25 mouse cellular contexts compared by ENCODE assay signal in the genomic region with DNA sequence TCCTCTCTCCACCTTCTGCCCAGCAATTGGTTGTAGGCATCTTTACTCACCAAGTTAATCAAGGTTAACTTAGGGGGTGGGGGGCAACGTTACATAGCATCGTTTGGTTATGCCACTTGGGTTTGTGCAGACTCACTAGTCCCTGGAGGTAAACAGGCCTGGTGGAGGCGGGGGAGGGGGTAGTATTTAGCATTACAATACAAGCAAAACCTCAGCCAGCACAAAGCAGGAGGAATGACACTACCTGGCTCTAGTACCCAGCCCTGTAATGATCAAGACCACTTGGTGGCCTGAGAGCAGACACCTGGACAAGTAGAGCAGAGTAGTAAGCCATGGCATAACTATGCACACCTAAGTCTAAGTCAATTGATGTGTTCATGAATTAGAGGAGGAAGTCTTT.
A peak's percentile ranks its signal among the peaks of the same experiment; 100 is the strongest.
DNase-seq lines count a peak whose midpoint lies in the region; TF ChIP-seq lines count a peak whose summit lies in the region.
"Had no signal": no experiment of that assay in that cellular context is flagged by ENCODE, and none has a peak within 500 bp of the region (broad histone marks: within the 10 kb centered on the region; RNA-seq: fewer than 3 reads in every experiment).

No protein-coding gene starts in this region.

- in situ Hi-C loops in ES-E14 (cut with MboI; ENCODE audit: low sequenced_read_pairs in 2 of 2, unreplicated experiment in 2 of 2) = no loop called here

- H3K4me3 ChIP-seq in heart, adult 2 months = no peak overlapping the region
- H3K4me3 ChIP-seq in ES-E14 (ENCODE audit: insufficient read depth in 1 of 2, low read depth in 1 of 2, low read length in 2 of 2, poor library complexity in 1 of 2, severe bottlenecking in 1 of 2) = no peak overlapping the region
- H3K4me3 ChIP-seq: embryonic facial prominence, embryonic 13.5 days; embryonic facial prominence, embryonic 15.5 days; erythroblast, embryonic 14.5 days; forebrain, embryonic 10.5 days; forebrain, embryonic 12.5 days; forebrain, embryonic 15.5 days had no signal

- TF ChIP-seq CTCF in heart, adult 2 months (IDR thresholded peaks at IDR 0.05) = no peak

- H3K9me3 ChIP-seq in ES-E14 (ENCODE audit: control insufficient read depth, insufficient read depth, low read depth, low read length) = no peaks in the 10 kb centered on the region
- H3K9me3 ChIP-seq: embryonic facial prominence, embryonic 13.5 days; embryonic facial prominence, embryonic 15.5 days; forebrain, embryonic 10.5 days; forebrain, embryonic 12.5 days; forebrain, embryonic 15.5 days had no signal

- no peaks in the 10 kb centered on the region for H3K4me1 ChIP-seq in heart, adult 2 months (ENCODE audit: control insufficient read depth, insufficient read depth, low read length)
- peaks cover 2 to 4% of the 10 kb centered on the region in 2 experiments; a peak in 1 of 4 replicates for H3K4me1 ChIP-seq in ES-E14 (ENCODE audit: control insufficient read depth in 2 of 2, insufficient read depth in 2 of 2, low read length in 2 of 2, poor library complexity in 1 of 2)
- H3K4me1 ChIP-seq: embryonic facial prominence, embryonic 13.5 days; embryonic facial prominence, embryonic 15.5 days; forebrain, embryonic 10.5 days; forebrain, embryonic 12.5 days; forebrain, embryonic 15.5 days had no signal

- H3K79me2 ChIP-seq in heart, adult 2 months (replicated peaks; ENCODE audit: control insufficient read depth, insufficient read depth, low read length) = no peaks in the 10 kb centered on the region

- H3K9ac ChIP-seq in heart, adult 2 months (ENCODE audit: low read depth, low read length) = no peak overlapping the region
- H3K9ac ChIP-seq in ES-E14 (ENCODE audit: insufficient read depth, low read depth, low read length, poor library complexity, severe bottlenecking) = no peak overlapping the region
- H3K9ac ChIP-seq: embryonic facial prominence, embryonic 13.5 days; embryonic facial prominence, embryonic 15.5 days; forebrain, embryonic 12.5 days; forebrain, embryonic 15.5 days; forebrain, postnatal 0 days had no signal

- H3K36me3 ChIP-seq in heart, adult 2 months (ENCODE audit: control insufficient read depth, insufficient read depth, low read length) = no peaks in the 10 kb centered on the region
- H3K36me3 ChIP-seq in ES-E14 (ENCODE audit: control insufficient read depth, insufficient read depth, low read length, poor library complexity, severe bottlenecking) = no peaks in the 10 kb centered on the region
- H3K36me3 ChIP-seq: embryonic facial prominence, embryonic 13.5 days; embryonic facial prominence, embryonic 15.5 days; forebrain, embryonic 10.5 days; forebrain, embryonic 12.5 days; forebrain, embryonic 15.5 days had no signal

- TF ChIP-seq POLR2A in heart, adult 2 months (IDR thresholded peaks at IDR 0.05; ENCODE audit: insufficient read depth, low read depth, low read length) = no peak

- DNase-seq in heart, adult 11 months = peak; percentile 40
- no peak for DNase-seq in heart, adult 2 months
- DNase-seq in ES-E14 (ENCODE audit: low read depth, low spot score) (peak; percentile 29), ZHBTc4 (ENCODE audit: low read depth, low spot score) (peak; percentile 47)
- DNase-seq in lung, adult 18-20 months = no peak
- no peak for DNase-seq in urinary bladder, postnatal 14 days (ENCODE audit: low spot score)
- DNase-seq: adrenal gland, adult 2 months; adrenal gland, postnatal 10 days; adrenal gland, postnatal 25 days; B cell, adult 2 months; cerebellum, adult 11 months; cerebellum, adult 18-20 months; cerebellum, adult 8-10 months; cerebellum, adult 9-11 months; cerebellum, postnatal 14 days; cerebellum, postnatal 36 days; embryo, embryonic 11 days; forebrain, postnatal 0 days had no signal

- intact Hi-C loops in heart, adult 2 months (cut with DNase I) = no loop called here

- 42% methylated on average over 3 of the region's 3 CpGs for WGBS in heart, adult 2 months

- TF ChIP-seq EP300 in heart, adult 2 months (IDR thresholded peaks at IDR 0.05; ENCODE audit: insufficient read depth, low read depth, low read length) = no peak

- H3K27ac ChIP-seq in heart, adult 2 months = no peak overlapping the region
- no peak overlapping the region for H3K27ac ChIP-seq in ES-E14 (ENCODE audit: insufficient read depth, low read depth, low read length, poor library complexity, severe bottlenecking)
- H3K27ac ChIP-seq: embryonic facial prominence, embryonic 13.5 days; embryonic facial prominence, embryonic 15.5 days; forebrain, embryonic 10.5 days; forebrain, embryonic 12.5 days; forebrain, embryonic 15.5 days had no signal

- no peaks in the 10 kb centered on the region for H3K27me3 ChIP-seq in heart, adult 2 months (ENCODE audit: control insufficient read depth, insufficient read depth, low read length)
- H3K27me3 ChIP-seq: CH12.LX; embryonic facial prominence, embryonic 13.5 days; embryonic facial prominence, embryonic 15.5 days; forebrain, embryonic 15.5 days had no signal

TF ChIP-seq in ES-E14, 5 proteins besides CTCF, POLR2A, EP300 and RAD21:
- no peak for TF ChIP-seq ZNF384 (IDR thresholded peaks at IDR 0.05; ENCODE audit: low read depth, low read length)
- TF ChIP-seq CHD2 (IDR thresholded peaks at IDR 0.05; ENCODE audit: low read depth, low read length) = no peak
- no peak for TF ChIP-seq MAFK (IDR thresholded peaks at IDR 0.05; ENCODE audit: insufficient read depth, low read depth, low read length)
- TF ChIP-seq ZC3H11A (IDR thresholded peaks at IDR 0.05; ENCODE audit: borderline replicate concordance, low read depth, low read length) = no peak
- TF ChIP-seq HCFC1 (IDR thresholded peaks at IDR 0.05; ENCODE audit: borderline replicate concordance, insufficient read depth, low read length) = no peak

Comparison
In these comparisons a context has a peak if more than half of its experiments do, and no peak if none do; other contexts are left out.
1. DNase-seq: peak in heart, adult 11 months (single experiment), ES-E14 (single experiment) and ZHBTc4 (single experiment); none in heart, adult 2 months (0 of 2), lung, adult 18-20 months (0 of 2) and urinary bladder, postnatal 14 days (single experiment).